Mouse (Mus musculus) limb, embryonic 15.5 days (tissue): ENCODE measurements at regions not wholly inside any gene's neighbourhood (a gene's known extent, or its start where the extent isn't known, plus 50 kb on each side); places are given as distances from the start of the nearest gene placed in this dataset. TPM values are rescaled to one million over a fixed set of nuclear protein-coding genes. Genes with fewer than 3 reads are reported as not detected.

Source experiments
- microRNA-seq: library from miRNA; unstranded; fragments of <30 nt; microRNA quantifications from one replicate; pipeline ENCODE4, GENCODE M21; 2016

Small RNA genes lying in the stretch of these regions (microRNA-seq; reads per million reads assigned to microRNA genes)
- gene Gm24063 = not detected
